Mouse (Mus musculus) megakaryocyte, embryonic 14.5 days (primary cell): ENCODE measurements around the gene Smim20.

Source experiments
- FLI1 ChIP-seq: IDR thresholded peaks from 2 replicates; pipeline ENCODE4 v1.6.1; 2012; ENCODE audit warnings: low read length, inconsistent platforms, mixed read lengths
- GATA1 ChIP-seq: IDR thresholded peaks from 3 replicates; pipeline ENCODE4 v1.6.1; 2012; ENCODE audit warnings: mixed read lengths, low read length, inconsistent platforms, borderline replicate concordance

GRCm38 (mm10) chr5:53286406-53286805 is 19.5 kb downstream of the Smim20 start:
- TF ChIP-seq GATA1 (no peak), FLI1 (no peak)
